Mouse (Mus musculus): ENCODE data around the gene 4930564D02Rik. TPM values are rescaled to one million over a fixed set of nuclear protein-coding genes. Genes with fewer than 3 reads are reported as not detected.

Gene 4930564D02Rik
- polyA plus RNA-seq, 2 experiments, result not detected

- DNase-seq (ENCODE audit: low read depth in 3 of 3, low spot score in 3 of 3) (no peak), ATAC-seq (ENCODE audit: insufficient read depth) (no peak)
- TF ChIP-seq CTCF (IDR thresholded peaks at IDR 0.05; ENCODE audit: low read depth) (no peak), EP300 (IDR thresholded peaks at IDR 0.05; ENCODE audit: low read depth) (no peak)
- Histone ChIP-seq H3K27me3 (ENCODE audit: control insufficient read depth, insufficient read depth, low read length) (no peaks in the 10 kb centered on the region; the same call in 1 of the 2 replicates), H3K4me1 (replicated peaks; ENCODE audit: control insufficient read depth in 2 of 2, insufficient read depth in 2 of 2, low read length in 1 of 2) (peaks cover 0 to 5% of the 10 kb centered on the region in 2 experiments; a peak in 1 of 4 replicates), H3K9ac (replicated peaks) (no peak overlapping the region), H3K27ac (no peak overlapping the region), H3K9me3 (ENCODE audit: control insufficient read depth, low read length) (no peaks in the 10 kb centered on the region), H3K36me3 (replicated peaks; ENCODE audit: control insufficient read depth, insufficient read depth, low read depth) (no peaks in the 10 kb centered on the region), H3K4me3 (ENCODE audit: insufficient read depth in 1 of 2, low read depth in 2 of 2, low read length in 2 of 2) (no peak overlapping the region), H3K4me2 (ENCODE audit: low read depth) (no peak overlapping the region)
- WGBS (ENCODE audit: insufficient replicate concordance), result 67% methylated on average over 5 of the region's 5 CpGs
These were observed 22.9 kb upstream of the 4930564D02Rik start for GRCm38 (mm10) chr3:105043746-105044145.

- Histone ChIP-seq H3K36me3 (replicated peaks; ENCODE audit: control insufficient read depth, insufficient read depth, low read depth) (no peaks in the 10 kb centered on the region), H3K4me2 (ENCODE audit: low read depth) (no peak overlapping the region), H3K27ac (no peak overlapping the region), H3K9ac (replicated peaks) (no peak overlapping the region), H3K4me3 (ENCODE audit: insufficient read depth in 1 of 2, low read depth in 2 of 2, low read length in 2 of 2) (no peak overlapping the region), H3K27me3 (ENCODE audit: control insufficient read depth, insufficient read depth, low read length) (peaks cover 6% of the 10 kb centered on the region), H3K9me3 (ENCODE audit: control insufficient read depth, low read length) (no peaks in the 10 kb centered on the region), H3K4me1 (replicated peaks; ENCODE audit: control insufficient read depth in 2 of 2, insufficient read depth in 2 of 2, low read length in 1 of 2) (peaks cover 0 to 1% of the 10 kb centered on the region in 2 experiments; a peak in 1 of 4 replicates)
- DNase-seq (ENCODE audit: low read depth in 3 of 3, low spot score in 3 of 3), result peak in 1 of 3 experiments; percentile 33
- ATAC-seq (ENCODE audit: insufficient read depth), result no peak
- TF ChIP-seq EP300 (IDR thresholded peaks at IDR 0.05; ENCODE audit: low read depth), result no peak
- TF ChIP-seq CTCF (IDR thresholded peaks at IDR 0.05; ENCODE audit: low read depth), result no peak
- WGBS (ENCODE audit: insufficient replicate concordance), result 9% methylated on average over 5 of the region's 5 CpGs
These were observed 19.8 kb upstream of the 4930564D02Rik start for GRCm38 (mm10) chr3:105046870-105047269.

- DNase-seq (ENCODE audit: low read depth in 3 of 3, low spot score in 3 of 3), result no peak
- no peaks in the 10 kb centered on the region for H3K9me3 ChIP-seq (ENCODE audit: control insufficient read depth, low read length)
- H3K4me2 ChIP-seq (ENCODE audit: low read depth), result no peak overlapping the region
- no peak overlapping the region for H3K27ac ChIP-seq
- no peak for ATAC-seq (ENCODE audit: insufficient read depth)
- peaks cover 13% of the 10 kb centered on the region for H3K27me3 ChIP-seq (ENCODE audit: control insufficient read depth, insufficient read depth, low read length)
- no peak overlapping the region for H3K9ac ChIP-seq (replicated peaks)
- WGBS (ENCODE audit: insufficient replicate concordance), result 28% methylated on average over 8 of the region's 8 CpGs
- peaks cover 0 to 1% of the 10 kb centered on the region in 2 experiments; a peak in 1 of 4 replicates for H3K4me1 ChIP-seq (replicated peaks; ENCODE audit: control insufficient read depth in 2 of 2, insufficient read depth in 2 of 2, low read length in 1 of 2)
- TF ChIP-seq CTCF (IDR thresholded peaks at IDR 0.05; ENCODE audit: low read depth) (no peak), EP300 (IDR thresholded peaks at IDR 0.05; ENCODE audit: low read depth) (no peak)
- H3K36me3 ChIP-seq (replicated peaks; ENCODE audit: control insufficient read depth, insufficient read depth, low read depth), result no peaks in the 10 kb centered on the region
- no peak overlapping the region for H3K4me3 ChIP-seq (ENCODE audit: insufficient read depth in 1 of 2, low read depth in 2 of 2, low read length in 2 of 2)
These were observed 19.0 kb upstream of the 4930564D02Rik start for GRCm38 (mm10) chr3:105047616-105048015.

GRCm38 (mm10) chr3:105049848-105050247 lies 16.8 kb upstream of the 4930564D02Rik start:
- Histone ChIP-seq H3K4me1 (replicated peaks; ENCODE audit: control insufficient read depth in 2 of 2, insufficient read depth in 2 of 2, low read length in 1 of 2) (peaks cover 0 to 4% of the 10 kb centered on the region in 2 experiments; a peak in 2 of 4 replicates), H3K27me3 (ENCODE audit: control insufficient read depth, insufficient read depth, low read length) (peaks cover 26% of the 10 kb centered on the region), H3K4me3 (ENCODE audit: insufficient read depth in 1 of 2, low read depth in 2 of 2, low read length in 2 of 2) (no peak overlapping the region), H3K4me2 (ENCODE audit: low read depth) (no peak overlapping the region), H3K9me3 (ENCODE audit: control insufficient read depth, low read length) (no peaks in the 10 kb centered on the region), H3K9ac (replicated peaks) (no peak overlapping the region), H3K27ac (no peak overlapping the region), H3K36me3 (replicated peaks; ENCODE audit: control insufficient read depth, insufficient read depth, low read depth) (no peaks in the 10 kb centered on the region)
- no peak for TF ChIP-seq CTCF (IDR thresholded peaks at IDR 0.05; ENCODE audit: low read depth)
- TF ChIP-seq EP300 (IDR thresholded peaks at IDR 0.05; ENCODE audit: low read depth), result no peak
- WGBS (ENCODE audit: insufficient replicate concordance), result 30% methylated on average over 6 of the region's 6 CpGs
- DNase-seq (ENCODE audit: low read depth in 3 of 3, low spot score in 3 of 3) (no peak), ATAC-seq (ENCODE audit: insufficient read depth) (no peak)

- Histone ChIP-seq H3K27ac (no peak overlapping the region), H3K36me3 (replicated peaks; ENCODE audit: control insufficient read depth, insufficient read depth, low read depth) (no peaks in the 10 kb centered on the region), H3K27me3 (ENCODE audit: control insufficient read depth, insufficient read depth, low read length) (peaks cover 27% of the 10 kb centered on the region), H3K9me3 (ENCODE audit: control insufficient read depth, low read length) (no peaks in the 10 kb centered on the region), H3K4me3 (ENCODE audit: insufficient read depth in 1 of 2, low read depth in 2 of 2, low read length in 2 of 2) (no peak overlapping the region; a peak in 1 of 4 replicates), H3K9ac (replicated peaks) (no peak overlapping the region), H3K4me1 (replicated peaks; ENCODE audit: control insufficient read depth in 2 of 2, insufficient read depth in 2 of 2, low read length in 1 of 2) (peaks cover 0 to 4% of the 10 kb centered on the region in 2 experiments; a peak in 2 of 4 replicates), H3K4me2 (ENCODE audit: low read depth) (0 out of 2 replicates have a peak overlapping the region, but pooled peaks have one; percentile 11)
- TF ChIP-seq EP300 (IDR thresholded peaks at IDR 0.05; ENCODE audit: low read depth) (no peak), CTCF (IDR thresholded peaks at IDR 0.05; ENCODE audit: low read depth) (no peak)
- ATAC-seq (ENCODE audit: insufficient read depth), result no peak
- WGBS (ENCODE audit: insufficient replicate concordance), result 22% methylated on average over 2 of the region's 2 CpGs
- DNase-seq (ENCODE audit: low read depth in 3 of 3, low spot score in 3 of 3), result no peak
These were observed 15.5 kb upstream of the 4930564D02Rik start for GRCm38 (mm10) chr3:105051103-105051502.

Measured in liver, embryonic 14.5 days (tissue).